Mouse (Mus musculus) hindbrain, postnatal 0 days (tissue): ENCODE data around the gene Tmem176a. TPM values are rescaled to one million over a fixed set of nuclear protein-coding genes. Genes with fewer than 3 reads are reported as not detected.
A peak's percentile ranks its signal among the peaks of the same experiment; 100 is the strongest.

Experiments used
- ATAC-seq: fragments of 200-750 bp; cut with Nextera tagmentation; 2 replicates; pipeline ENCODE4 v1.8.0; 2017; ENCODE audit warnings: mild to moderate bottlenecking, moderate TSS enrichment, moderate library complexity
- DNase-seq: peaks from one replicate; pipeline ENCODE4 v3.0.0-alpha.2; 2015; ENCODE audit warnings: low spot score
- H3K27ac ChIP-seq: fragments of 300-500 bp; sonication (generic); 2 replicates; pipeline ENCODE4 v1.5.1; 2014; ENCODE audit warnings: mild to moderate bottlenecking
- H3K27me3 ChIP-seq: fragments of 300-500 bp; sonication (generic); 2 replicates; pipeline ENCODE4 v1.6.1; 2014; ENCODE audit warnings: low read length, mixed read lengths; ENCODE audit not compliant: insufficient read depth
- H3K36me3 ChIP-seq: fragments of 300-500 bp; sonication (generic); 2 replicates; pipeline ENCODE4 v1.6.1; 2014; ENCODE audit warnings: low read length, mixed read lengths; ENCODE audit not compliant: insufficient read depth
- H3K4me1 ChIP-seq: fragments of 300-500 bp; sonication (generic); 2 replicates; pipeline ENCODE4 v1.6.1; 2014; ENCODE audit warnings: antibody characterized with exemption, low read length, mixed read lengths; ENCODE audit not compliant: insufficient read depth
- H3K4me2 ChIP-seq: fragments of 300-500 bp; sonication (generic); 2 replicates; pipeline ENCODE4 v1.6.1; 2014; ENCODE audit warnings: low read depth, mild to moderate bottlenecking, low read length, moderate library complexity, mixed read lengths
- H3K4me3 ChIP-seq: fragments of 300-500 bp; sonication (generic); 2 replicates; pipeline ENCODE4 v1.5.1; 2014; ENCODE audit warnings: low read length
- H3K9ac ChIP-seq: fragments of 300-500 bp; sonication (generic); replicated peaks from 2 replicates; pipeline ENCODE4 v1.6.1; 2014; ENCODE audit warnings: mild to moderate bottlenecking, low read length, moderate library complexity, mixed read lengths
- H3K9me3 ChIP-seq: fragments of 300-500 bp; sonication (generic); 2 replicates; pipeline ENCODE4 v1.6.1; 2016; ENCODE audit warnings: low read length, mixed read lengths
- CTCF ChIP-seq: IDR thresholded peaks from 2 replicates; pipeline ENCODE4 v1.5.1; 2016; ENCODE audit warnings: antibody characterized with exemption, control low read depth, low read depth
- WGBS: fragments of 180-500 bp; shearing (Covaris S2); extraction: QIAGEN DNeasy Blood & Tissue Kit; methylation state at CpG from one replicate; pipeline ENCODE4 v1.1.7; 2014; 5-methylcytosine and 5-hydroxymethylcytosine counted together
- polyA plus RNA-seq: library from polyadenylated mRNA; unstranded; fragments of >200 nt; fragmentation: Nextera tagmentation; extraction: Ambion mirVana; gene quantifications from 2 replicates; pipeline ENCODE4 v1.2.1, GENCODE M21; 2015
- total RNA-seq: library from RNA; depleted of rRNA; stranded (reverse); fragments of >200 nt; gene quantifications from 2 replicates; pipeline ENCODE4 v1.2.3, GENCODE M21; 2014; rRNA removed

The Tmem176a gene
- 27.2 and 45.4 TPM in 2 replicates for total RNA-seq
- polyA plus RNA-seq: 35.8 and 40.1 TPM in 2 replicates

GRCm38 (mm10) chr6:48840371-48840969, at the start of gene Tmem176a:
Gene Tmem176a, plus strand, starts transcription at chr6:48840919.
- peak within 1 kb of the TSS; percentile 51 for H3K9ac ChIP-seq
- peak within 1 kb of the TSS; percentile 34 for H3K4me3 ChIP-seq
- peak; percentile 66 for DNase-seq
- no peaks in the 10 kb centered on the region for H3K36me3 ChIP-seq
- no peaks in the 10 kb centered on the region for H3K27me3 ChIP-seq
- ATAC-seq: peak; percentile 38
- 21% methylated on average over 7 of the region's 7 CpGs for WGBS
- H3K9me3 ChIP-seq: no peaks in the 10 kb centered on the region
- peak within 1 kb of the TSS; percentile 85 for H3K27ac ChIP-seq
- no peak for TF ChIP-seq CTCF
- H3K4me1 ChIP-seq: peaks cover 11% of the 10 kb centered on the region
- H3K4me2 ChIP-seq: peak within 1 kb of the TSS; percentile 62

- H3K9me3 ChIP-seq: no peaks in the 10 kb centered on the region
- no peaks in the 10 kb centered on the region for H3K4me1 ChIP-seq
- no peak for DNase-seq
- no peak overlapping the region for H3K9ac ChIP-seq
- no peaks in the 10 kb centered on the region for H3K36me3 ChIP-seq
- WGBS: 88% methylated on average over 1 of the region's 1 CpGs
- TF ChIP-seq CTCF: no peak
- no peak for ATAC-seq
- no peak overlapping the region for H3K4me3 ChIP-seq
- no peak overlapping the region for H3K27ac ChIP-seq
- no peaks in the 10 kb centered on the region for H3K27me3 ChIP-seq
- H3K4me2 ChIP-seq: no peak overlapping the region
Observed at GRCm38 (mm10) chr6:48801897-48802296, 38.8 kb upstream of the Tmem176a start.

GRCm38 (mm10) chr6:48803406-48804051, 37.2 kb upstream of the Tmem176a start:
- H3K9me3 ChIP-seq: no peaks in the 10 kb centered on the region
- no peak overlapping the region for H3K9ac ChIP-seq
- peak overlapping the region; percentile 26; the same call in 1 of the 2 replicates for H3K27ac ChIP-seq
- TF ChIP-seq CTCF: no peak
- DNase-seq: peak; percentile 46
- ATAC-seq: peak; percentile 55; the same call in 1 of the 2 replicates
- H3K4me3 ChIP-seq: no peak overlapping the region
- H3K36me3 ChIP-seq: no peaks in the 10 kb centered on the region
- H3K4me2 ChIP-seq: no peak overlapping the region
- H3K27me3 ChIP-seq: no peaks in the 10 kb centered on the region
- H3K4me1 ChIP-seq: no peaks in the 10 kb centered on the region

GRCm38 (mm10) chr6:48804346-48804745, 36.4 kb upstream of the Tmem176a start:
- Histone ChIP-seq H3K9ac (no peak overlapping the region), H3K27me3 (no peaks in the 10 kb centered on the region), H3K4me3 (no peak overlapping the region), H3K27ac (no peak overlapping the region), H3K4me1 (no peaks in the 10 kb centered on the region), H3K9me3 (no peaks in the 10 kb centered on the region), H3K4me2 (no peak overlapping the region), H3K36me3 (no peaks in the 10 kb centered on the region)
- TF ChIP-seq CTCF: no peak
- DNase-seq (no peak), ATAC-seq (no peak)
- 86% methylated on average over 5 of the region's 5 CpGs for WGBS

GRCm38 (mm10) chr6:48806746-48807145, 34.0 kb upstream of the Tmem176a start:
- Histone ChIP-seq H3K4me2 (no peak overlapping the region), H3K9me3 (no peaks in the 10 kb centered on the region), H3K4me3 (no peak overlapping the region), H3K4me1 (no peaks in the 10 kb centered on the region), H3K36me3 (no peaks in the 10 kb centered on the region), H3K27me3 (no peaks in the 10 kb centered on the region), H3K27ac (no peak overlapping the region), H3K9ac (no peak overlapping the region)
- TF ChIP-seq CTCF: no peak
- WGBS: 94% methylated on average over 3 of the region's 3 CpGs
- DNase-seq (no peak), ATAC-seq (no peak)

GRCm38 (mm10) chr6:48809494-48810219, 31.1 kb upstream of the Tmem176a start:
- H3K27me3 ChIP-seq: no peaks in the 10 kb centered on the region
- no peak overlapping the region for H3K4me2 ChIP-seq
- no peak for TF ChIP-seq CTCF
- H3K4me1 ChIP-seq: no peaks in the 10 kb centered on the region
- H3K4me3 ChIP-seq: no peak overlapping the region
- H3K9ac ChIP-seq: no peak overlapping the region
- DNase-seq (no peak), ATAC-seq (no peak)
- 80% methylated on average over 3 of the region's 3 CpGs for WGBS
- no peaks in the 10 kb centered on the region for H3K9me3 ChIP-seq
- no peaks in the 10 kb centered on the region for H3K36me3 ChIP-seq
- no peak overlapping the region for H3K27ac ChIP-seq
